Mouse (Mus musculus): ENCODE results near the gene Usp35.

DNA sequence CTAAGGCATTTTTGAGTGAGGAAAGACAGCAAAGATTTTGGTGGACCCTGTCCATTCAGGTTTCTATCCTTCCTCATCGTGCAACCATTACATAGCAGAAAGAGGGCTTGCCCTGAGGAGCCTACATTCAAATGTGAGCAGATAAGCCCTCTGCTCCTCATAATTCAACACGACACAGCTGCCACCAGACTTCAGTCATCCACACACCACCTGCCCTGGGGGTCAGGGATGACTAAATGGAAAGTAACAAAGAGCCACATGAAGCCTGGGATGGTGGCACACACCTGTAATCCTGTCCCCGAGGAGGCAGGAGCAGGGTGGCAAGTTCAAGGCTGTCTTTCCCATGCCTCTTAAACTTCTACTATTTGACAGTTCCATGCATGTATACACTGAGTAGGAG, 26.0 kb upstream of the Usp35 start:
- TF ChIP-seq CHD1 (IDR thresholded peaks at IDR 0.05; ENCODE audit: low read depth, low read length) (no peak), EP300 (IDR thresholded peaks at IDR 0.05; ENCODE audit: low read depth in 1 of 2, low read length in 2 of 2) (no peak), HCFC1 (IDR thresholded peaks at IDR 0.05; ENCODE audit: low read depth, low read length) (no peak), POLR2A (IDR thresholded peaks at IDR 0.05; ENCODE audit: control insufficient read depth in 1 of 2, insufficient read depth in 1 of 2, low read depth in 1 of 2, low read length in 2 of 2, poor library complexity in 1 of 2) (no peak), ZC3H11A (IDR thresholded peaks at IDR 0.05; ENCODE audit: low read depth, low read length) (no peak), MYC (IDR thresholded peaks at IDR 0.05; ENCODE audit: low read depth, low read length) (no peak), CTCF (IDR thresholded peaks at IDR 0.05 in 2 of 3, conservative IDR thresholded peaks at IDR 0.05 in 1 of 3; ENCODE audit: control insufficient read depth in 1 of 3, insufficient read depth in 1 of 3, low read depth in 2 of 3, low read length in 3 of 3, poor library complexity in 1 of 3, severe bottlenecking in 1 of 3) (no peak), GATA1 (IDR thresholded peaks at IDR 0.05; ENCODE audit: low read depth, low read length) (no peak), ZKSCAN1 (IDR thresholded peaks at IDR 0.05; ENCODE audit: low read depth, low read length) (no peak), ZNF384 (IDR thresholded peaks at IDR 0.05; ENCODE audit: low read depth, low read length) (no peak)
